Mouse (Mus musculus) MEL (cell line): ENCODE results near the gene Fgfr2. TPM values are rescaled to one million over a fixed set of nuclear protein-coding genes. Genes with fewer than 3 reads are reported as not detected.

Experiments used
- DNase-seq: peaks from one replicate; pipeline ENCODE4 v3.0.0; 2011; ENCODE audit warnings: low read depth, low spot score
- H3K27ac ChIP-seq: 2 replicates; pipeline ENCODE4 v1.5.1; 2012; ENCODE audit warnings: low read depth, mild to moderate bottlenecking, control low read depth, low read length, moderate library complexity; ENCODE audit not compliant: control insufficient read depth
- H3K27me3 ChIP-seq, 2 experiments: fragments of 150-350 bp in 1 of 2; sonication (generic) in 1 of 2; 2 replicates each; pipeline ENCODE4 v1.6.1; 2012; ENCODE audit warnings: low read length in 2 of 2, mild to moderate bottlenecking in 2 of 2, improper control_type of control experiment in 1 of 2, moderate library complexity in 1 of 2; ENCODE audit not compliant: insufficient read depth in 2 of 2, control insufficient read depth in 1 of 2
- H3K36me3 ChIP-seq, 2 experiments: 2 replicates each; pipeline ENCODE4 v1.6.1; 2012 to 2014; ENCODE audit warnings: low read length in 2 of 2, improper control_type of control experiment in 1 of 2, inconsistent platforms in 1 of 2, mild to moderate bottlenecking in 1 of 2; ENCODE audit not compliant: insufficient read depth in 2 of 2, control insufficient read depth in 1 of 2
- H3K4me1 ChIP-seq, 2 experiments: fragments of 150-350 bp in 1 of 2; sonication (generic) in 1 of 2; 2 replicates each; pipeline ENCODE4 v1.6.1; 2012; ENCODE audit warnings: low read length in 2 of 2, improper control_type of control experiment in 1 of 2, mild to moderate bottlenecking in 1 of 2; ENCODE audit not compliant: insufficient read depth in 2 of 2, control insufficient read depth in 1 of 2
- H3K4me3 ChIP-seq, 2 experiments: fragments of 150-350 bp in 1 of 2; sonication (generic) in 1 of 2; 2 replicates each; pipeline ENCODE4 v1.5.1; 2012; ENCODE audit warnings: low read depth in 2 of 2, low read length in 2 of 2, mild to moderate bottlenecking in 2 of 2, moderate library complexity in 2 of 2, control low read depth in 1 of 2, improper control_type of control experiment in 1 of 2; ENCODE audit not compliant: control insufficient read depth in 1 of 2, insufficient read depth in 1 of 2
- H3K79me2 ChIP-seq: 2 replicates; pipeline ENCODE4 v1.6.1; 2012; ENCODE audit warnings: mild to moderate bottlenecking, low read length, moderate library complexity; ENCODE audit not compliant: control insufficient read depth, poor library complexity, insufficient read depth
- H3K9ac ChIP-seq: 2 replicates; pipeline ENCODE4 v1.6.1; 2012; ENCODE audit warnings: low read depth, mild to moderate bottlenecking, control low read depth, low read length, moderate library complexity; ENCODE audit not compliant: control insufficient read depth, poor library complexity, severe bottlenecking
- H3K9me3 ChIP-seq: fragments of 150-350 bp; sonication (generic); replicated peaks from 2 replicates; pipeline ENCODE4 v1.6.1; 2012; ENCODE audit warnings: mild to moderate bottlenecking, low read length, improper control_type of control experiment, moderate library complexity; ENCODE audit not compliant: insufficient read depth
- BHLHE40 ChIP-seq: IDR thresholded peaks from 2 replicates; pipeline ENCODE4 v1.6.1; 2012; ENCODE audit warnings: low read depth, mild to moderate bottlenecking, inconsistent platforms, low read length, improper control_type of control experiment, borderline replicate concordance
- CHD2 ChIP-seq: IDR thresholded peaks from 2 replicates; pipeline ENCODE4 v1.6.1; 2011; ENCODE audit warnings: low read length, improper control_type of control experiment
- ELF1 ChIP-seq: IDR thresholded peaks from 2 replicates; pipeline ENCODE4 v1.6.1; 2014; ENCODE audit warnings: low read depth, mild to moderate bottlenecking, inconsistent platforms, low read length, improper control_type of control experiment, moderate library complexity
- EP300 ChIP-seq, 2 experiments: IDR thresholded peaks; 2 replicates each; pipeline ENCODE4 v1.6.1; 2011; ENCODE audit warnings: improper control_type of control experiment in 2 of 2, low read length in 2 of 2, low read depth in 1 of 2, mild to moderate bottlenecking in 1 of 2
- KAT2A ChIP-seq: conservative IDR thresholded peaks from 2 replicates; pipeline ENCODE4 v1.6.1; 2012; ENCODE audit warnings: low read depth, low read length, improper control_type of control experiment, inconsistent platforms
- MAFK ChIP-seq: IDR thresholded peaks from 2 replicates; pipeline ENCODE4 v1.6.1; 2011; ENCODE audit warnings: low read depth, mild to moderate bottlenecking, low read length, improper control_type of control experiment, borderline replicate concordance
- MEF2A ChIP-seq: IDR thresholded peaks from 2 replicates; pipeline ENCODE4 v1.6.1; 2014; ENCODE audit warnings: low read depth, mild to moderate bottlenecking, inconsistent platforms, low read length, improper control_type of control experiment; ENCODE audit not compliant: poor library complexity, insufficient replicate concordance, severe bottlenecking; ENCODE audit errors: extremely low read depth
- MXI1 ChIP-seq: IDR thresholded peaks from 2 replicates; pipeline ENCODE4 v1.6.1; 2011; ENCODE audit warnings: mild to moderate bottlenecking, low read depth, low read length, improper control_type of control experiment
- NRF1 ChIP-seq: IDR thresholded peaks from 2 replicates; pipeline ENCODE4 v1.6.1; 2014; ENCODE audit warnings: low read depth, mild to moderate bottlenecking, inconsistent platforms, low read length, improper control_type of control experiment, moderate library complexity; ENCODE audit not compliant: poor library complexity, insufficient read depth, severe bottlenecking
- POLR2A ChIP-seq, 2 experiments: IDR thresholded peaks; 2 replicates each; pipeline ENCODE4 v1.6.1; 2011 to 2012; ENCODE audit warnings: low read length in 2 of 2, mild to moderate bottlenecking in 2 of 2, control low read depth in 1 of 2, improper control_type of control experiment in 1 of 2, low read depth in 1 of 2, moderate library complexity in 1 of 2; ENCODE audit not compliant: control insufficient read depth in 1 of 2, insufficient read depth in 1 of 2, poor library complexity in 1 of 2
- RAD21 ChIP-seq: IDR thresholded peaks from 2 replicates; pipeline ENCODE4 v1.6.1; 2011; ENCODE audit warnings: mild to moderate bottlenecking, low read depth, low read length, improper control_type of control experiment
- RCOR1 ChIP-seq: IDR thresholded peaks from 2 replicates; pipeline ENCODE4 v1.6.1; 2012; ENCODE audit warnings: low read depth, mild to moderate bottlenecking, inconsistent platforms, low read length, improper control_type of control experiment
- SMC3 ChIP-seq: IDR thresholded peaks from 2 replicates; pipeline ENCODE4 v1.6.1; 2011; ENCODE audit warnings: low read depth, low read length, improper control_type of control experiment
- TCF12 ChIP-seq: IDR thresholded peaks from 2 replicates; pipeline ENCODE4 v1.6.1; 2014; ENCODE audit warnings: low read depth, mild to moderate bottlenecking, inconsistent platforms, low read length, improper control_type of control experiment, moderate library complexity
- USF1 ChIP-seq: IDR thresholded peaks from 2 replicates; pipeline ENCODE4 v1.6.1; 2014; ENCODE audit warnings: low read depth, mild to moderate bottlenecking, inconsistent platforms, low read length, improper control_type of control experiment, moderate library complexity
- USF2 ChIP-seq, 2 experiments: IDR thresholded peaks; 2 replicates each; pipeline ENCODE4 v1.6.1; 2011 to 2012; ENCODE audit warnings: improper control_type of control experiment in 2 of 2, low read length in 2 of 2, borderline replicate concordance in 1 of 2, inconsistent platforms in 1 of 2, low read depth in 1 of 2, mild to moderate bottlenecking in 1 of 2; ENCODE audit not compliant: insufficient read depth in 1 of 2
- ZC3H11A ChIP-seq: IDR thresholded peaks from 2 replicates; pipeline ENCODE4 v1.6.1; 2012; ENCODE audit warnings: low read depth, mild to moderate bottlenecking, inconsistent platforms, low read length, improper control_type of control experiment
- ZKSCAN1 ChIP-seq: IDR thresholded peaks from 2 replicates; pipeline ENCODE4 v1.6.1; 2012; ENCODE audit warnings: low read depth, mild to moderate bottlenecking, inconsistent platforms, low read length, improper control_type of control experiment, moderate library complexity
- polyA plus RNA-seq, 2 experiments: library from polyadenylated mRNA; stranded (reverse) in 1 of 2; unstranded in 1 of 2; fragments of >175 nt in 1 of 2; fragments of >200 nt in 1 of 2; gene quantifications; 2 replicates each; pipeline versions ENCODE4 v1.2.1 to v1.2.4; 2012; ENCODE audit warnings: low replicate concordance in 2 of 2, low read depth in 1 of 2; ENCODE audit not compliant: insufficient read length in 2 of 2, insufficient read depth in 1 of 2, missing spikeins in 1 of 2
- total RNA-seq: library from RNA; depleted of rRNA; stranded (reverse); fragments of 300-350 nt; gene quantifications from 2 replicates; pipeline ENCODE4 v1.2.3, GENCODE M21; 2012

The Fgfr2 gene
- total and polyA plus RNA-seq, 3 experiments = not detected

- Histone ChIP-seq H3K27ac (no peak overlapping the region), H3K79me2 (no peaks in the 10 kb centered on the region), H3K9ac (no peak overlapping the region), H3K27me3 (no peaks in the 10 kb centered on the region), H3K36me3 (peaks cover 0 to 1% of the 10 kb centered on the region in 2 experiments; a peak in 1 of 4 replicates), H3K4me1 (no peaks in the 10 kb centered on the region), H3K9me3 (no peaks in the 10 kb centered on the region), H3K4me3 (no peak overlapping the region)
- DNase-seq = no peak
- no peak for TF ChIP-seq BHLHE40
- no peak for TF ChIP-seq ZKSCAN1
- no peak for TF ChIP-seq POLR2A (IDR thresholded peaks at IDR 0.05; ENCODE audit: control insufficient read depth in 1 of 2, insufficient read depth in 1 of 2, low read depth in 1 of 2, low read length in 2 of 2, poor library complexity in 1 of 2)
- no peak for TF ChIP-seq MXI1
- no peak for TF ChIP-seq RCOR1
- no peak for TF ChIP-seq KAT2A
- TF ChIP-seq CHD2 = no peak
- TF ChIP-seq EP300 (IDR thresholded peaks at IDR 0.05; ENCODE audit: low read depth in 1 of 2, low read length in 2 of 2) = no peak
- no peak for TF ChIP-seq RAD21
- TF ChIP-seq USF2 (IDR thresholded peaks at IDR 0.05; ENCODE audit: borderline replicate concordance in 1 of 2, insufficient read depth in 1 of 2, low read depth in 1 of 2, low read length in 2 of 2) = no peak
Observed at GRCm38 (mm10) chr7:132759405-132759891, 363.7 kb downstream of the Fgfr2 start.

DNA sequence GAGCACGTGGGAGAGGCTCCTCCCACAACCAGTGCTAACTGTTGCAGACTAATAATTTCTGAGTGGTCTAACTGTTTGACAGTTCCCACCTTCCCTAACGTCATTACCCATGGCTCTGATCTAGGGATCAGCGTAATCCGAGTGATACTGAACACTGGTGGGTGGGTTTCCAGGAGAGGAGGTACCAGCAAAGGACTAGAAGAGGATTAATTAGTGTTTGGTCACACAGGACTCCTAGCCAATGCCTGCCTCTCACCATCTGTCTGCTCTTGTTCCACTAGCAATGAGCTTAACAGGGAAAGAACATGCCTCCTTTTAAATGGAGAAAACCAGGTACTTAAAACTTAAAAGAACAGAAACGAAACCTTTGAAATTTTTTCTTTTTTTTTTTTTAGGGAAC is 364.3 kb downstream of the Fgfr2 start:
- Histone ChIP-seq H3K79me2 (no peaks in the 10 kb centered on the region), H3K9me3 (no peaks in the 10 kb centered on the region), H3K9ac (no peak overlapping the region), H3K27ac (no peak overlapping the region), H3K27me3 (no peaks in the 10 kb centered on the region), H3K4me1 (no peaks in the 10 kb centered on the region), H3K4me3 (no peak overlapping the region), H3K36me3 (peaks cover 0 to 1% of the 10 kb centered on the region in 2 experiments; a peak in 1 of 4 replicates)
- no peak for DNase-seq
- no peak for TF ChIP-seq MEF2A

GRCm38 (mm10) chr7:132756325-132756724 is 366.8 kb downstream of the Fgfr2 start:
- Histone ChIP-seq H3K27ac (no peak overlapping the region), H3K27me3 (no peaks in the 10 kb centered on the region), H3K9me3 (no peaks in the 10 kb centered on the region), H3K4me1 (no peaks in the 10 kb centered on the region), H3K79me2 (no peaks in the 10 kb centered on the region), H3K36me3 (peaks cover 0 to 1% of the 10 kb centered on the region in 2 experiments; a peak in 1 of 4 replicates), H3K4me3 (no peak overlapping the region), H3K9ac (no peak overlapping the region)
- no peak for DNase-seq
- TF ChIP-seq ZC3H11A (no peak), NRF1 (no peak), ELF1 (no peak), SMC3 (no peak), KAT2A (no peak), EP300 (IDR thresholded peaks at IDR 0.05; ENCODE audit: low read depth in 1 of 2, low read length in 2 of 2) (no peak), MAFK (no peak), USF1 (no peak), TCF12 (no peak)
